Mouse (Mus musculus) erythroblast, embryonic 14.5 days (primary cell): ENCODE results near the gene Rbfox2. TPM values are rescaled to one million over a fixed set of nuclear protein-coding genes. Genes with fewer than 3 reads are reported as not detected.
A peak's percentile ranks its signal among the peaks of the same experiment; 100 is the strongest.

Experiments used
- H3K27me3 ChIP-seq: 2 replicates; pipeline ENCODE4 v1.6.1; 2012; ENCODE audit warnings: inconsistent platforms; ENCODE audit not compliant: control insufficient read depth
- H3K36me3 ChIP-seq: 2 replicates; pipeline ENCODE4 v1.6.1; 2012; ENCODE audit warnings: mild to moderate bottlenecking, inconsistent platforms; ENCODE audit not compliant: control insufficient read depth
- H3K4me1 ChIP-seq: 2 replicates; pipeline ENCODE4 v1.6.1; 2012; ENCODE audit warnings: inconsistent platforms; ENCODE audit not compliant: control insufficient read depth
- H3K4me3 ChIP-seq: replicated peaks from 2 replicates; pipeline ENCODE3; 2012; ENCODE audit warnings: moderate library complexity, mild to moderate bottlenecking, inconsistent platforms
- H3K9me3 ChIP-seq: 2 replicates; pipeline ENCODE4 v1.6.1; 2012; ENCODE audit warnings: low read length, inconsistent platforms, mixed read lengths; ENCODE audit not compliant: control insufficient read depth
- GATA1 ChIP-seq: IDR thresholded peaks from 2 replicates; pipeline ENCODE4 v1.6.1; 2012; ENCODE audit warnings: low read length, inconsistent platforms, mixed read lengths
- TAL1 ChIP-seq: IDR thresholded peaks from 3 replicates; pipeline ENCODE4 v1.6.1; 2012; ENCODE audit warnings: low read length, inconsistent platforms, mixed read lengths
- polyA plus RNA-seq: library from polyadenylated mRNA; stranded (reverse); fragments of >175 nt; gene quantifications from 2 replicates; pipeline ENCODE4 v1.2.3, GENCODE M21; 2012

Gene Rbfox2
- polyA plus RNA-seq, 1 experiment, result not detected

GRCm38 (mm10) chr15:77344127-77345125, 37.6 kb upstream of the Rbfox2 start:
- peaks cover 17% of the 10 kb centered on the region for H3K27me3 ChIP-seq
- H3K36me3 ChIP-seq, result no peaks in the 10 kb centered on the region
- no peaks in the 10 kb centered on the region for H3K9me3 ChIP-seq
- H3K4me3 ChIP-seq, result no peak overlapping the region
- no peaks in the 10 kb centered on the region for H3K4me1 ChIP-seq
- no peak for TF ChIP-seq GATA1
- no peak for TF ChIP-seq TAL1

DNA sequence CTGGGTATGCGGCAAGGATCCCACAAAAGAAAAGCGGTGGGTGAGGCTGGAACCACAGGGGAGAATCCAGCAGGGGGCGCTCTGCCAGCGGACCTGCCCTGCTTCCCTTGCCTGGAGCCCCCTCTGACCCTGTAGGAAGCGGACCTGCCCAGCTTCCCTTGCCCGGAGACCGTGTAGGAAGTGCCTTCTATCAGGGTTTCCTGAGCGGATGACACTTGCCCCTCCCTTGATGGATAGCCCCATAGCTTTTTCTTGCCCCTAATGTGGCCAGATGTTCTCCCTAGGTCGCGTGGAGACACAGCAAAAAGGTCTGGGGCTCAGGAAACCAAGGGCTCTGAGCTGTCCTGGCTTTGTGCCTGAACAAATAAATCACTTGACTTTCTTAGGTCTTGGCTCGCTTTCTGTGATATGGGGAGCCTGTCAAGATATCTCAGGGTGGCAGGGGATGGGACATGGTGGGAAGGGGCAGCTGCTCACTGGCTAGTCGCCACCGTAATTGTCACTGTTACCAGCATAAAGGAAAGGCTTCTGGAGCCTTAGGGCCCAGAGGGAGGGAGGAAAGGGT, 36.8 kb upstream of the Rbfox2 start:
- TF ChIP-seq TAL1, result no peak
- no peak for TF ChIP-seq GATA1
- H3K36me3 ChIP-seq, result no peaks in the 10 kb centered on the region

DNA sequence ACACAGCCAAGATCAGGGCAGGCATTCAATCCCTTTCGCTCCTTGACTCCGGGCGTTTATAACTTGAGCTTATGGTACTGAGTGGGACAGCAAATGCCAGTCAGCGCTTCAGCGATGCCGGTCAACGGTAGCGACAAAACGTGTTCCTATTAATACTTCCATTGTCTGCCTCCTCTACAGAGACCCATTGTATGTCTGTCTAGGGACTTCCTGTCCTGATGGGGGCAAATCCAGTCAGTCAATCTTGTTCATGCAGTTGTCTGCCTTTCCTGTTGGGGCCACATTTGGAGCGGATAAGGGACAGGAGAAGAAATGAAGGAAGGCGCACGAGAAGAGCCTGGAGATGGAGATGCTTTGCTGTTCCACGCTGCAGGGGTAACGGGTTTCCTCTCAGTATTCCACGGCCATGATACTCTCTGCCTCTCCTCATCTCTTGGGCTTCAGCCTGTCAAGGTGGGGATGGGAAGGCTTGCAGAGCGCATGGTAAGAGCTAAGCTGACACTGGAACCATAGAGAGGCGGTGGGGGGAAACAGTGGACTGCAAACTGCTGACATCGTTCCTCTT, 36.2 kb upstream of the Rbfox2 start:
- TF ChIP-seq TAL1 (no peak), GATA1 (no peak)
- no peaks in the 10 kb centered on the region for H3K36me3 ChIP-seq
- H3K4me1 ChIP-seq, result no peaks in the 10 kb centered on the region
- H3K27me3 ChIP-seq, result peaks cover 17% of the 10 kb centered on the region
- no peak overlapping the region for H3K4me3 ChIP-seq
- no peaks in the 10 kb centered on the region for H3K9me3 ChIP-seq

More for the DNA sequence above, 36.8 kb upstream of the Rbfox2 start:
- H3K4me1 ChIP-seq, result no peaks in the 10 kb centered on the region
- peaks cover 17% of the 10 kb centered on the region for H3K27me3 ChIP-seq
- H3K9me3 ChIP-seq, result no peaks in the 10 kb centered on the region
- H3K4me3 ChIP-seq, result no peak overlapping the region

DNA sequence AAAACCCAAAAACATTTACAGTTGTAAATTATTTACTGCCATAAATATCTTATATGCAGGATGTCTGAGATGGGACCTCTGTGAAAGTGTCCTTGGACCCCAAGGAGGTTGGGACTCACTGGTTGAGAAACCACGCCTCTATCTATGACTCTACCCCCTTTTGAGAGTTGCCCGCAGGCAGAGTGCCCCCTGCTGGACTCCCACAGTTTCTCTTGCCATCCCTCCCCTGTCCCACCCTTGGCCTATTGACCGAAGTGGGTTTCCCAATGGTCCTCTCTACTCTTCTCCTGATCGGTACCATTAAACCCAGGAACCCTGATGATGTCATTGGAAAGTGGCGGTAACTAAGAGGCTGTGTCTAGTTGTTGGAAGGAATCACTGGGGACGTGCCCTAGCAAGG, 35.2 kb upstream of the Rbfox2 start:
- TF ChIP-seq GATA1, result no peak
- no peak for TF ChIP-seq TAL1
- H3K4me3 ChIP-seq, result no peak overlapping the region
- H3K9me3 ChIP-seq, result no peaks in the 10 kb centered on the region
- no peaks in the 10 kb centered on the region for H3K36me3 ChIP-seq
- peaks cover 17% of the 10 kb centered on the region for H3K27me3 ChIP-seq
- H3K4me1 ChIP-seq, result no peaks in the 10 kb centered on the region

- no peaks in the 10 kb centered on the region; the same call in 1 of the 2 replicates for H3K4me1 ChIP-seq
- H3K9me3 ChIP-seq, result no peaks in the 10 kb centered on the region
- H3K27me3 ChIP-seq, result peaks cover 17% of the 10 kb centered on the region
- no peak for TF ChIP-seq TAL1
- H3K36me3 ChIP-seq, result no peaks in the 10 kb centered on the region
- no peak overlapping the region for H3K4me3 ChIP-seq
Observed at GRCm38 (mm10) chr15:77340581-77340980, 33.8 kb upstream of the Rbfox2 start.

- no peaks in the 10 kb centered on the region for H3K9me3 ChIP-seq
- H3K27me3 ChIP-seq, result peaks cover 17% of the 10 kb centered on the region
- H3K4me1 ChIP-seq, result no peaks in the 10 kb centered on the region; the same call in 1 of the 2 replicates
- H3K36me3 ChIP-seq, result no peaks in the 10 kb centered on the region
- TF ChIP-seq GATA1 (no peak), TAL1 (no peak)
- no peak overlapping the region for H3K4me3 ChIP-seq
Observed at GRCm38 (mm10) chr15:77338924-77339429, 32.2 kb upstream of the Rbfox2 start.

DNA sequence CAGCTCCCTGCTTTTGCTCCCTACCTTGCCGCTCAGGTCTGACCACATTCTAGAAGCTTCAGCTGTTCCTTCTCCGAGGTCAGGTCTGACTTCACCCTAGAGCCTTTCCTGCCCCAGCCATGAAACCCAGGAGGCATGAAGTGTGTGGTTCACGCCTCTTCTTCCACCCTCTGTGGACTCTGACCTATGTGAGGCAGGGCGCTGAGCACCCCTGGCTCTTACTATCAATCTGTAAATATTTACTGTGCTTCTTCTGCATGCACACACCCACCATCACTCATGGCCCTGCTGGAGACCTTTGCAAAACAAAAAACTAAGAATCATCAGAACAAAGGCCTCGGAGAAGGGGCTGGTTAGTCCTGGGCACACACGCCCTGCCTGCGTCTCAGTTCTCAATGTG, 31.6 kb upstream of the Rbfox2 start:
- Histone ChIP-seq H3K27me3 (peaks cover 12% of the 10 kb centered on the region), H3K4me3 (peak overlapping the region; percentile 22), H3K9me3 (no peaks in the 10 kb centered on the region), H3K36me3 (no peaks in the 10 kb centered on the region), H3K4me1 (no peaks in the 10 kb centered on the region; the same call in 1 of the 2 replicates)
- no peak for TF ChIP-seq TAL1
- no peak for TF ChIP-seq GATA1

DNA sequence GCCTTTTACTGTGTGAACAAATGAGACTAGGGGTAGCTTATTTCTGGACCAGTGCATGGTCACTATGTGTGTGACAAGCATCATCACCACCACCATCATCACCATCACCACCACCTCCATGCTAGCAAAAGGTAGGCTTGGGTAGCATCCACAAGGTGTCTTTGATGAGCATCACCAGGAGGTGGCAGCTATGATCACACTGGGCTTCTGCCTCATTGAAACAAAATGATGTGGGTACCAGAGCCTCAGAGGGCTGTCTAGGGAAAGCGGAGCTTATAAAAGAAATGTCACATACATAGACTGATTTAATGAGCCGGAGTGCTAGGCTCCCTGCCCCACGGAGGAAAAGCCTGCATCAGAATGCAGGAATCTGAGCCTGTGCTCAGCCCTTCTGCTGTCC, 31.1 kb upstream of the Rbfox2 start:
- no peak for TF ChIP-seq TAL1
- TF ChIP-seq GATA1, result no peak
- Histone ChIP-seq H3K4me3 (peak overlapping the region; percentile 22), H3K9me3 (no peaks in the 10 kb centered on the region), H3K27me3 (peaks cover 7% of the 10 kb centered on the region), H3K4me1 (no peaks in the 10 kb centered on the region; the same call in 1 of the 2 replicates), H3K36me3 (no peaks in the 10 kb centered on the region)

- no peak for TF ChIP-seq GATA1
- TF ChIP-seq TAL1, result no peak
- Histone ChIP-seq H3K9me3 (no peaks in the 10 kb centered on the region), H3K27me3 (no peaks in the 10 kb centered on the region), H3K4me1 (no peaks in the 10 kb centered on the region; the same call in 1 of the 2 replicates), H3K4me3 (no peak overlapping the region), H3K36me3 (no peaks in the 10 kb centered on the region)
Observed at GRCm38 (mm10) chr15:77336968-77337341, 30.2 kb upstream of the Rbfox2 start.
